In genomic region chr4:97611251-97611847, GRCm38 (mm10) we compare ENCODE assay signal across 8 mouse cellular contexts.
A peak's percentile ranks its signal among the peaks of the same experiment; 100 is the strongest.
DNase-seq lines count a peak whose midpoint lies in the region; ATAC-seq and TF ChIP-seq lines count a peak whose summit lies in the region.

No protein-coding gene starts in this region.

- H3K36me3 ChIP-seq in midbrain, embryonic 15.5 days (replicated peaks), result no peaks in the 10 kb centered on the region

- no peaks in the 10 kb centered on the region for H3K27me3 ChIP-seq in midbrain, embryonic 15.5 days (replicated peaks)

- ATAC-seq in midbrain, embryonic 15.5 days (replicated peaks), result peak; percentile 64

- WGBS in midbrain, embryonic 15.5 days, result 61% methylated on average over 11 of the region's 11 CpGs

- H3K4me2 ChIP-seq in midbrain, embryonic 15.5 days, result no peak overlapping the region

- H3K9ac ChIP-seq in midbrain, embryonic 15.5 days, result no peak overlapping the region

- TF ChIP-seq CTCF in layer of hippocampus, adult 2 months (conservative IDR thresholded peaks at IDR 0.05), result no peak

- H3K9me3 ChIP-seq in midbrain, embryonic 15.5 days, result no peaks in the 10 kb centered on the region

- peak overlapping the region; percentile 30; the same call in 1 of the 2 replicates for H3K27ac ChIP-seq in layer of hippocampus, adult 2 months
- H3K27ac ChIP-seq in midbrain, embryonic 15.5 days, result peak overlapping the region; percentile 58

- peak; percentile 57 to 62 for DNase-seq in kidney, postnatal 4 days
- no peak for DNase-seq in kidney, adult 18-20 months
- peak; percentile 95 to 96 for DNase-seq in cerebellum, postnatal 10 days
- DNase-seq in gastrocnemius, postnatal 4 days (ENCODE audit: low spot score in 2 of 2), result peak; percentile 56 to 84
- DNase-seq in layer of hippocampus, adult 2 months (ENCODE audit: low spot score in 2 of 2), result peak; percentile 36 to 62
- DNase-seq in thymus, postnatal 36 days, result no peak
- DNase-seq in thymus, postnatal 14 days, result no peak

- H3K4me3 ChIP-seq in layer of hippocampus, adult 2 months, result peak overlapping the region; percentile 7; the same call in 1 of the 2 replicates
- no peak overlapping the region for H3K4me3 ChIP-seq in midbrain, embryonic 15.5 days

- H3K4me1 ChIP-seq in midbrain, embryonic 15.5 days, result peaks cover 15% of the 10 kb centered on the region

Comparison
In these comparisons a context has a peak if more than half of its experiments do, and no peak if none do; other contexts are left out.
1. DNase-seq: peak in kidney, postnatal 4 days (2 of 2), cerebellum, postnatal 10 days (2 of 2), gastrocnemius, postnatal 4 days (2 of 2) and layer of hippocampus, adult 2 months (2 of 2); none in kidney, adult 18-20 months (single experiment), thymus, postnatal 36 days (0 of 2) and thymus, postnatal 14 days (single experiment).